Mouse (Mus musculus) lung, embryonic 14.5 days (tissue): ENCODE data around the gene Fgfr2. TPM values are rescaled to one million over a fixed set of nuclear protein-coding genes. Genes with fewer than 3 reads are reported as not detected.
A peak's percentile ranks its signal among the peaks of the same experiment; 100 is the strongest.

Source experiments
- ATAC-seq: fragments of 200-750 bp; cut with Nextera tagmentation; 2 replicates; pipeline ENCODE4 v1.8.0; 2017; ENCODE audit warnings: mild to moderate bottlenecking, moderate TSS enrichment, moderate library complexity; ENCODE audit not compliant: insufficient read depth
- DNase-seq: peaks from one replicate; pipeline ENCODE4 v3.0.0-alpha.2; 2015
- H3K27ac ChIP-seq: fragments of 300-500 bp; sonication (generic); 2 replicates; pipeline ENCODE4 v1.5.1; 2014; ENCODE audit warnings: low read depth, mild to moderate bottlenecking, moderate library complexity
- H3K27me3 ChIP-seq: fragments of 300-500 bp; sonication (generic); 2 replicates; pipeline ENCODE4 v1.6.1; 2014; ENCODE audit warnings: low read length, control low read depth; ENCODE audit not compliant: insufficient read depth
- H3K36me3 ChIP-seq: fragments of 300-500 bp; sonication (generic); 2 replicates; pipeline ENCODE4 v1.6.1; 2014; ENCODE audit warnings: control low read depth; ENCODE audit not compliant: insufficient read depth
- H3K4me1 ChIP-seq: fragments of 300-500 bp; sonication (generic); 2 replicates; pipeline ENCODE4 v1.6.1; 2014; ENCODE audit warnings: antibody characterized with exemption, control low read depth; ENCODE audit not compliant: insufficient read depth
- H3K4me2 ChIP-seq: fragments of 300-500 bp; sonication (generic); 2 replicates; pipeline ENCODE4 v1.6.1; 2014; ENCODE audit warnings: mild to moderate bottlenecking
- H3K4me3 ChIP-seq: fragments of 300-500 bp; sonication (generic); 2 replicates; pipeline ENCODE4 v1.5.1; 2014; ENCODE audit warnings: low read depth, low read length
- H3K9ac ChIP-seq: fragments of 300-500 bp; sonication (generic); 2 replicates; pipeline ENCODE4 v1.6.1; 2014
- H3K9me3 ChIP-seq: fragments of 300-500 bp; sonication (generic); 2 replicates; pipeline ENCODE4 v1.6.1; 2016; ENCODE audit warnings: low read depth, low read length, control low read depth
- CTCF ChIP-seq: IDR thresholded peaks from 2 replicates; pipeline ENCODE4 v1.5.1; 2016; ENCODE audit warnings: antibody characterized with exemption, low read depth
- WGBS: fragments of 180-500 bp; shearing (Covaris S2); extraction: QIAGEN DNeasy Blood & Tissue Kit; methylation state at CpG from one replicate; pipeline ENCODE4 v1.1.7; 2014; 5-methylcytosine and 5-hydroxymethylcytosine counted together
- polyA plus RNA-seq: library from polyadenylated mRNA; unstranded; fragments of >200 nt; fragmentation: Nextera tagmentation; extraction: Ambion mirVana; gene quantifications from 2 replicates; pipeline ENCODE4 v1.2.1, GENCODE M21; 2014

Gene Fgfr2
- polyA plus RNA-seq, 1 experiment from 2014 or later, result 179 TPM

GRCm38 (mm10) chr7:130631553-130632378, 2491.4 kb downstream of the Fgfr2 start:
- peak overlapping the region; percentile 20; the same call in 1 of the 2 replicates for H3K4me2 ChIP-seq
- peak; percentile 77 for DNase-seq
- H3K9me3 ChIP-seq, result no peaks in the 10 kb centered on the region
- WGBS, result 50% methylated on average over 22 of the region's 22 CpGs
- no peak overlapping the region for H3K4me3 ChIP-seq
- H3K4me1 ChIP-seq, result peaks cover 13% of the 10 kb centered on the region; the same call in 1 of the 2 replicates
- peak; percentile 47; the same call in 1 of the 2 replicates for ATAC-seq
- H3K27ac ChIP-seq, result no peak overlapping the region
- no peaks in the 10 kb centered on the region for H3K27me3 ChIP-seq
- TF ChIP-seq CTCF, result no peak
- H3K9ac ChIP-seq, result no peak overlapping the region
- H3K36me3 ChIP-seq, result no peaks in the 10 kb centered on the region

- no peak overlapping the region for H3K4me3 ChIP-seq
- H3K9ac ChIP-seq, result no peak overlapping the region
- no peak for TF ChIP-seq CTCF
- WGBS, result 90% methylated on average over 3 of the region's 3 CpGs
- H3K9me3 ChIP-seq, result no peaks in the 10 kb centered on the region
- H3K4me2 ChIP-seq, result no peak overlapping the region
- H3K27ac ChIP-seq, result no peak overlapping the region
- no peaks in the 10 kb centered on the region for H3K36me3 ChIP-seq
- peaks cover 13% of the 10 kb centered on the region; the same call in 1 of the 2 replicates for H3K4me1 ChIP-seq
- no peak for ATAC-seq
- no peaks in the 10 kb centered on the region for H3K27me3 ChIP-seq
- DNase-seq, result no peak
These were observed 2492.2 kb downstream of the Fgfr2 start for GRCm38 (mm10) chr7:130630956-130631355.

GRCm38 (mm10) chr7:130629999-130630398, 2493.2 kb downstream of the Fgfr2 start:
- no peak for TF ChIP-seq CTCF
- 84% methylated on average over 7 of the region's 7 CpGs for WGBS
- Histone ChIP-seq H3K4me2 (no peak overlapping the region), H3K27me3 (no peaks in the 10 kb centered on the region), H3K9ac (no peak overlapping the region), H3K4me3 (no peak overlapping the region), H3K4me1 (peaks cover 10% of the 10 kb centered on the region; the same call in 1 of the 2 replicates), H3K27ac (no peak overlapping the region), H3K36me3 (no peaks in the 10 kb centered on the region), H3K9me3 (no peaks in the 10 kb centered on the region)
- no peak for DNase-seq
- ATAC-seq, result no peak

GRCm38 (mm10) chr7:130628601-130629000, 2494.5 kb downstream of the Fgfr2 start:
- Histone ChIP-seq H3K36me3 (no peaks in the 10 kb centered on the region), H3K27me3 (no peaks in the 10 kb centered on the region), H3K4me2 (no peak overlapping the region), H3K9ac (no peak overlapping the region), H3K4me3 (no peak overlapping the region), H3K9me3 (no peaks in the 10 kb centered on the region), H3K4me1 (peaks cover 10% of the 10 kb centered on the region; the same call in 1 of the 2 replicates), H3K27ac (no peak overlapping the region; the same call in 1 of the 2 replicates)
- DNase-seq (no peak), ATAC-seq (no peak)
- WGBS, result 24% methylated on average over 1 of the region's 1 CpGs
- no peak for TF ChIP-seq CTCF

- no peak overlapping the region for H3K4me2 ChIP-seq
- no peak overlapping the region for H3K27ac ChIP-seq
- no peak overlapping the region for H3K9ac ChIP-seq
- H3K27me3 ChIP-seq, result no peaks in the 10 kb centered on the region
- no peak overlapping the region for H3K4me3 ChIP-seq
- peaks cover 3% of the 10 kb centered on the region; the same call in 1 of the 2 replicates for H3K4me1 ChIP-seq
- H3K36me3 ChIP-seq, result no peaks in the 10 kb centered on the region
- ATAC-seq, result no peak
- TF ChIP-seq CTCF, result no peak
- WGBS, result 78% methylated on average over 7 of the region's 7 CpGs
- no peak for DNase-seq
- no peaks in the 10 kb centered on the region for H3K9me3 ChIP-seq
These were observed 2497.8 kb downstream of the Fgfr2 start for GRCm38 (mm10) chr7:130625361-130625760.

- Histone ChIP-seq H3K36me3 (no peaks in the 10 kb centered on the region), H3K9me3 (no peaks in the 10 kb centered on the region), H3K4me3 (no peak overlapping the region), H3K4me2 (no peak overlapping the region), H3K9ac (no peak overlapping the region), H3K4me1 (peaks cover 3% of the 10 kb centered on the region; the same call in 1 of the 2 replicates), H3K27ac (no peak overlapping the region), H3K27me3 (no peaks in the 10 kb centered on the region)
- TF ChIP-seq CTCF, result no peak
- ATAC-seq (no peak), DNase-seq (no peak)
- 83% methylated on average over 9 of the region's 9 CpGs for WGBS
These were observed 2498.9 kb downstream of the Fgfr2 start for GRCm38 (mm10) chr7:130624299-130624698.

GRCm38 (mm10) chr7:130622359-130622758, 2500.8 kb downstream of the Fgfr2 start:
- Histone ChIP-seq H3K36me3 (no peaks in the 10 kb centered on the region), H3K27ac (no peak overlapping the region), H3K9me3 (no peaks in the 10 kb centered on the region), H3K4me2 (no peak overlapping the region), H3K4me1 (peaks cover 3% of the 10 kb centered on the region; the same call in 1 of the 2 replicates), H3K27me3 (no peaks in the 10 kb centered on the region), H3K9ac (no peak overlapping the region), H3K4me3 (no peak overlapping the region)
- DNase-seq (no peak), ATAC-seq (no peak)
- TF ChIP-seq CTCF, result no peak
- 68% methylated on average over 4 of the region's 4 CpGs for WGBS
